Mouse (Mus musculus) liver, embryonic 14.5 days (tissue): ENCODE results near the gene Corin. TPM values are rescaled to one million over a fixed set of nuclear protein-coding genes. Genes with fewer than 3 reads are reported as not detected.

ENCODE experiments used
- ATAC-seq: fragments of 200-750 bp; cut with Nextera tagmentation; 2 replicates; pipeline ENCODE4 v1.8.0; 2017; ENCODE audit warnings: moderate number of reproducible peaks, mild to moderate bottlenecking, moderate library complexity; ENCODE audit not compliant: insufficient read depth
- DNase-seq, 3 experiments: peaks; one replicate each; pipeline ENCODE4 v3.0.0-alpha.2; 2012 to 2013; ENCODE audit warnings: low read depth in 3 of 3, low spot score in 3 of 3
- H3K27ac ChIP-seq: fragments of 300-500 bp; sonication (generic); 2 replicates; pipeline ENCODE4 v1.5.1; 2014; ENCODE audit warnings: moderate library complexity, mild to moderate bottlenecking, control low read depth, inconsistent platforms
- H3K27me3 ChIP-seq: fragments of 300-500 bp; sonication (generic); 2 replicates; pipeline ENCODE4 v1.6.1; 2014; ENCODE audit warnings: mild to moderate bottlenecking, low read length, moderate library complexity; ENCODE audit not compliant: control insufficient read depth, insufficient read depth
- H3K36me3 ChIP-seq: fragments of 300-500 bp; sonication (generic); replicated peaks from 2 replicates; pipeline ENCODE4 v1.6.1; 2014; ENCODE audit warnings: low read depth; ENCODE audit not compliant: control insufficient read depth, insufficient read depth
- H3K4me1 ChIP-seq, 2 experiments: fragments of 200-500 bp in 1 of 2; fragments of 300-500 bp in 1 of 2; sonication (generic) in 1 of 2; replicated peaks; 2 replicates each; pipeline ENCODE4 v1.6.1; 2012 to 2014; ENCODE audit warnings: antibody characterized with exemption in 1 of 2, inconsistent platforms in 1 of 2, low read length in 1 of 2; ENCODE audit not compliant: control insufficient read depth in 2 of 2, insufficient read depth in 2 of 2
- H3K4me2 ChIP-seq: fragments of 300-500 bp; sonication (generic); 2 replicates; pipeline ENCODE4 v1.6.1; 2014; ENCODE audit warnings: low read depth, mild to moderate bottlenecking, control low read depth, moderate library complexity
- H3K4me3 ChIP-seq, 2 experiments: fragments of 200-500 bp in 1 of 2; fragments of 300-500 bp in 1 of 2; sonication (generic) in 1 of 2; 2 replicates each; pipeline ENCODE4 v1.5.1; 2012 to 2014; ENCODE audit warnings: low read depth in 2 of 2, low read length in 2 of 2, mild to moderate bottlenecking in 2 of 2, control low read depth in 1 of 2, inconsistent platforms in 1 of 2, moderate library complexity in 1 of 2; ENCODE audit not compliant: insufficient read depth in 1 of 2
- H3K9ac ChIP-seq: fragments of 300-500 bp; sonication (generic); replicated peaks from 2 replicates; pipeline ENCODE4 v1.6.1; 2014; ENCODE audit warnings: mild to moderate bottlenecking, control low read depth, moderate library complexity
- H3K9me3 ChIP-seq: fragments of 300-500 bp; sonication (generic); 2 replicates; pipeline ENCODE4 v1.6.1; 2016; ENCODE audit warnings: low read length, mixed read lengths; ENCODE audit not compliant: control insufficient read depth
- CTCF ChIP-seq: IDR thresholded peaks from 2 replicates; pipeline ENCODE4 v1.5.1; 2016; ENCODE audit warnings: antibody characterized with exemption, low read depth, control low read depth
- EP300 ChIP-seq: IDR thresholded peaks from 2 replicates; pipeline ENCODE4 v1.6.1; 2016; ENCODE audit warnings: antibody characterized with exemption, low read depth
- WGBS: fragments of 180-500 bp; shearing (Covaris S2); extraction: QIAGEN DNeasy Blood & Tissue Kit; methylation state at CpG from one replicate; pipeline ENCODE4 v1.1.7; 2014; ENCODE audit not compliant: insufficient replicate concordance; 5-methylcytosine and 5-hydroxymethylcytosine counted together
- polyA plus RNA-seq, 2 experiments: library from polyadenylated mRNA; depleted of rRNA in 1 of 2; stranded (reverse) in 1 of 2; unstranded in 1 of 2; fragments of >200 nt; fragmentation: Nextera tagmentation in 1 of 2; extraction: Ambion mirVana in 1 of 2; gene quantifications; 2 replicates each; pipeline versions ENCODE4 v1.2.1 to v1.2.3; 2012 to 2014

Gene Corin
- polyA plus RNA-seq, 2 experiments, result 0.08 to 0.09 TPM

DNA sequence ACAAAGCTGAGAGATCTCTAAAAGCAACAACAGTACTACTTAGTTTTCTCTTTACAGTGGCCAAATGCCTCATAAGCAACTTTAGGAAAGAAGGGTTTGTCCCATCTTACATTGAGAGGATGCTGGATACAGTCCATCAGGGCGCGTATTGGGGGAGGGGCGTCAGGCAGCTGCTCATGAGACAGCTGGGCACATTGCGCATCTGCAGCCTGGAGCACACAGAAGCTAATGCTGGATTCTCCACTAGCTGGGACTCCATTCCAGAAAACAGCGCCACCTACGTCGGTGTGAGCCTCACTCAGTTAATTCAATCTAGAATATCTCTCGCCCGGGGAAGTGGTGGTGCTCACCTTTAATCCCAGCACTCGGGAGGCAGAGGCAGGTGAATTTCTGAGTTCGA lies 60.3 kb downstream of the Corin start:
- ATAC-seq (no peak), DNase-seq (no peak)
- no peaks in the 10 kb centered on the region for H3K4me1 ChIP-seq
- no peaks in the 10 kb centered on the region for H3K9me3 ChIP-seq
- no peaks in the 10 kb centered on the region for H3K27me3 ChIP-seq
- no peak overlapping the region for H3K27ac ChIP-seq
- H3K9ac ChIP-seq, result no peak overlapping the region
- H3K36me3 ChIP-seq, result no peaks in the 10 kb centered on the region
- no peak for TF ChIP-seq CTCF
- TF ChIP-seq EP300, result no peak
- WGBS, result 59% methylated on average over 11 of the region's 11 CpGs
- H3K4me2 ChIP-seq, result no peak overlapping the region
- H3K4me3 ChIP-seq, result no peak overlapping the region

DNA sequence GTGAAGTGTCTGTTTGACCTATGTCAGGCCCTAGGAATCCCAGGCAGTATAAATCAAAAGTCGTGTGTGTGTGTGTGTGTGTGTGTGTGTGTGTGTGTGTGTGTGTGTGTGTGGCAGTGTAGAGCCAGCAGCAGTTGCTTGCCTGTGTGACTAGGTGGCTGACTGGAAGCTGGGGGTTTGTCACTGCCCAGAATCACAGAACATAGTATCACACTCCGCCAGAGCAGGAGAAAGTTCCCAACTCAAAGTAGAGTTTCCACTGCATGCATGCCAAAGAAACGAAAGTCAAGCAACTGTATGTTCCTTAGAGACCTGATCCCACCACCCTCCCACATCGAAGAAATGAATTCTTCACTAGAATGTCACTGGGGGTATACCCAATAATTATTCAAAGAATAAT lies 61.3 kb downstream of the Corin start:
- H3K9me3 ChIP-seq, result no peaks in the 10 kb centered on the region
- H3K9ac ChIP-seq, result no peak overlapping the region
- no peaks in the 10 kb centered on the region for H3K27me3 ChIP-seq
- H3K4me1 ChIP-seq, result no peaks in the 10 kb centered on the region
- no peaks in the 10 kb centered on the region for H3K36me3 ChIP-seq
- TF ChIP-seq EP300 (no peak), CTCF (no peak)
- H3K4me3 ChIP-seq, result no peak overlapping the region
- ATAC-seq (no peak), DNase-seq (no peak)
- WGBS, result 37% methylated on average over 4 of the region's 4 CpGs
- H3K27ac ChIP-seq, result no peak overlapping the region
- no peak overlapping the region for H3K4me2 ChIP-seq

DNA sequence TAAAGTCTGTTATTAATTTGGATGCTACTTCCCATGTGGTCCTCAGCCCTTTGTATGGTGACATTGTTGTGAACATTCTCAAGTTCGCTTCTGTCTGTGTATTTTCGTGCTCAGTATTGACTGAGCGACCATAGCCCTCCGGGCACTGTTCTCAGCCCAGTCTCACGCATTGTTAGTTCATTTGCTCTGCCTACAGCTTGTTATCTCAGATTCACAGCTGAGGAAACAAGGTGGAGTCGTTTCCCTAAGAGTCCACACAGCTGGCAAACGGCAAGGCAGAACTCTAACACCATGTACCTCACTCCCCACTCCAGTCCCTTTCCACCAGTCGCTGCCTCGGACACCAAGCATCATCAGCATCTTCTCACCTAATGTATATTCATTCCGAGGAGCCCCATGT lies 63.1 kb downstream of the Corin start:
- Histone ChIP-seq H3K4me2 (no peak overlapping the region), H3K27ac (no peak overlapping the region), H3K9ac (no peak overlapping the region), H3K27me3 (no peaks in the 10 kb centered on the region), H3K4me3 (no peak overlapping the region), H3K9me3 (no peaks in the 10 kb centered on the region), H3K4me1 (no peaks in the 10 kb centered on the region), H3K36me3 (no peaks in the 10 kb centered on the region)
- WGBS, result 36% methylated on average over 10 of the region's 10 CpGs
- TF ChIP-seq EP300 (no peak), CTCF (no peak)
- DNase-seq (no peak), ATAC-seq (no peak)

DNA sequence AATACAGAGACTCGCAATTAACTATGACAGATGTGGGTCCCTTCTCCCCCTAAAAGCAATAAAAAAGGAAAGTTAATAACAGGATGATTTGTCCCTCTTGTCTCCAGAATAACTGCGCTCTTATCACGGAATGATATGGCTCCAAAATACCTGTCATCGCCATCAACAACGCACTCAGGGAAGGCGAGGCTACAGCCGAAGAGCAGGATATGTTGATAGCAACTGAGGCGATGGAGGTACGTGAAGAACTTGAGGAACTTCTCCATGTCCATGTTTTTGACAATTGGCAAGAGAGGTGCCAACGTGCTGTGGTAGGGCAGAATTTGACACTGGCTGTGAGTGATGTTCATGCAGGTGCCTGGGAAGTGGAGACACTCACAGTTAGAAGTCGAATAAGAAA lies 69.2 kb downstream of the Corin start:
- H3K4me2 ChIP-seq, result no peak overlapping the region
- no peaks in the 10 kb centered on the region for H3K36me3 ChIP-seq
- 70% methylated on average over 11 of the region's 11 CpGs for WGBS
- TF ChIP-seq EP300 (no peak), CTCF (no peak)
- DNase-seq (no peak), ATAC-seq (no peak)
- no peak overlapping the region for H3K4me3 ChIP-seq
- H3K27ac ChIP-seq, result no peak overlapping the region
- H3K27me3 ChIP-seq, result no peaks in the 10 kb centered on the region
- no peak overlapping the region for H3K9ac ChIP-seq
- H3K9me3 ChIP-seq, result no peaks in the 10 kb centered on the region
- no peaks in the 10 kb centered on the region for H3K4me1 ChIP-seq

DNA sequence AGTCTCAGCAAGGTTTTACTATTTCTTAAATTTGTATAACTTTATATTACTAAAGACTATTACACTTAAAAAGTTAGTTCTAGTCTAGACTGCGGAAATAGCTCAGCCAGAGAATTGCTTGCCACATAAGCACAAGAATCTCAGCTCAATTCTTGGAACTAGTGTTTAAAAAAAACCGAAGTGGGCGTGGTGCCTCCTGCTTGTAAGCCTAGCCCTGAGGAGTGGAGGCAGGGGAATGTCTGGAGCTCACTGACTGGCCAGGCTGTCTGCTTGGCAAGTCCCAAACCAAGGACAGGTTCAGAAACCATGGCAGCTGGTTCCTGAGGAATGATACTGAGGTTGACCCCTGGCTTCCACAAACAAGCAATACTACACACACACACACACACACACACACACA lies 72.4 kb downstream of the Corin start:
- no peak overlapping the region for H3K27ac ChIP-seq
- no peaks in the 10 kb centered on the region for H3K36me3 ChIP-seq
- H3K4me1 ChIP-seq, result no peaks in the 10 kb centered on the region
- DNase-seq (no peak), ATAC-seq (no peak)
- no peaks in the 10 kb centered on the region for H3K27me3 ChIP-seq
- TF ChIP-seq EP300, result no peak
- no peak for TF ChIP-seq CTCF
- no peaks in the 10 kb centered on the region for H3K9me3 ChIP-seq
- H3K4me3 ChIP-seq, result no peak overlapping the region
- no peak overlapping the region for H3K9ac ChIP-seq
- WGBS, result 40% methylated on average over 3 of the region's 3 CpGs
- H3K4me2 ChIP-seq, result no peak overlapping the region
